Mouse (Mus musculus) C2C12 (cell line): Measurements from ENCODE around the gene Cul4a.

Source experiments
- CEBPB ChIP-seq: IDR thresholded peaks from one replicate; pipeline ENCODE4 v1.6.1; 2011; ENCODE audit warnings: low read depth, mild to moderate bottlenecking, control low read depth, moderate library complexity
- CTCF ChIP-seq: IDR thresholded peaks from one replicate; pipeline ENCODE4 v1.5.1; 2011; ENCODE audit not compliant: control insufficient read depth, insufficient read depth, insufficient read length
- MYOG ChIP-seq: IDR thresholded peaks from one replicate; pipeline ENCODE4 v1.6.1; 2011; ENCODE audit not compliant: control insufficient read depth, insufficient read length; ENCODE audit errors: extremely low read depth
- USF1 ChIP-seq: IDR thresholded peaks from one replicate; pipeline ENCODE4 v1.6.1; 2011; ENCODE audit warnings: low read depth, mild to moderate bottlenecking, control low read depth, moderate library complexity

DNA sequence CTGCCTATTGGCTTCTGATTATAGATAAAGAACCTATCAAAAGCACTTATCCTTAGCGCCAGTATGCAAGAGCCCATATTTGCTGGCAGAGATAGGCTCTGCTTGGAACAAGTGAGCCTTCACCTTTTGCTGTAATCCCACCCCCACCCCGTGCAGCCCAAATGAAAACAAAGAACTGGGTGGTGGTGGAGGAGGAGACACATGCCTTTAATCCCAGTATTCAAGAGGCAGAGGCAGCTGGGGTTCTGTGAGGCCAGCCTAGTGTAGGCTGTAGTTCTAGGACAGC, 76.2 kb downstream of the Cul4a start:
- no peak for TF ChIP-seq MYOG
- no peak for TF ChIP-seq CTCF
- no peak for TF ChIP-seq USF1
- TF ChIP-seq CEBPB = no peak
